Mouse (Mus musculus) bone marrow, adult 2 months (tissue): ENCODE results near the gene Ptp4a2.

Experiments used
- CTCF ChIP-seq: fragments of 200-500 bp; IDR thresholded peaks from 2 replicates; pipeline ENCODE4 v1.5.1; 2011; ENCODE audit warnings: low read length, control low read depth; ENCODE audit not compliant: control insufficient read depth, insufficient read depth
- POLR2A ChIP-seq: fragments of 200-500 bp; IDR thresholded peaks from 2 replicates; pipeline ENCODE4 v1.6.1; 2011; ENCODE audit warnings: low read depth, mild to moderate bottlenecking, control low read depth, low read length, borderline replicate concordance; ENCODE audit not compliant: control insufficient read depth

DNA sequence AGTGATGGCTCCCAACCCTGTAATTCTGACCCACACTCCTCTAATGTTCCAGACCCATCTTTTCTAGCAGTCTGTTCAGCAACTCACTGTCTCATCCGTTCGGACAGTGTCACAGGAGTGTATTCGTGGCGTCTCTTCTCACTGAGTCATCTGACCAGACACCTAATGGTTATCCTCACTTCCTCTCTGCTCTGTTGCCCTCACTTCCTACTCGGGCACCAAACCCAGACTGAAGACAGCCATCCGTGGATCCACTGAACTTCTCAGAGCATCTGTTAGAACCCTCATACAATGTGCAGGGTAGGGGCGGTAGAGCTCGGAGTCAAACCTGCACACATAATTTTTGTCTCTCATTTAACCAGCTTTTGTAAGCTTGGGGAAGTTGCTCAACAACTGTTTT, 50.4 kb downstream of the Ptp4a2 start:
- TF ChIP-seq CTCF (no peak), POLR2A (no peak)
